ENCODE assay signal across 12 mouse cellular contexts in genomic region chr6:85518091-85518693, GRCm38 (mm10). TPM values are rescaled to one million over a fixed set of nuclear protein-coding genes. Genes with fewer than 3 reads are reported as not detected.
DNase-seq lines count a peak whose midpoint lies in the region; ATAC-seq and TF ChIP-seq lines count a peak whose summit lies in the region.
"Had no signal": no experiment of that assay in that cellular context is flagged by ENCODE, and none has a peak within 500 bp of the region (broad histone marks: within the 10 kb centered on the region; RNA-seq: fewer than 3 reads in every experiment).

No protein-coding gene starts in this region.

- no peak overlapping the region for H3K9ac ChIP-seq in neural tube, embryonic 11.5 days (ENCODE audit: low read length)
- no peak overlapping the region; the same call in 1 of the 2 replicates for H3K9ac ChIP-seq in hindbrain, embryonic 14.5 days
- peak overlapping the region; percentile 32 for H3K9ac ChIP-seq in midbrain, embryonic 14.5 days (replicated peaks; ENCODE audit: low read length)
- no peak overlapping the region for H3K9ac ChIP-seq in lung, postnatal 0 days (replicated peaks; ENCODE audit: low read depth)
- H3K9ac ChIP-seq: embryonic facial prominence, embryonic 15.5 days; heart, embryonic 13.5 days; liver, embryonic 15.5 days had no signal

- DNase-seq in neural tube, embryonic 11.5 days (ENCODE audit: low spot score), result peak; percentile 27
- DNase-seq in neural tube, embryonic 10.5 days (ENCODE audit: extremely low spot score, low spot score), result no peak
- DNase-seq in hindbrain, embryonic 14.5 days (ENCODE audit: low spot score), result peak; percentile 55
- peak; percentile 81 for DNase-seq in midbrain, embryonic 14.5 days
- no peak for DNase-seq in gastrocnemius, postnatal 36 days
- DNase-seq in lung, postnatal 0 days (ENCODE audit: low spot score), result no peak
- no peak for DNase-seq in lung, postnatal 4 days
- no peak for DNase-seq in urinary bladder, postnatal 10 days (ENCODE audit: low spot score)
- DNase-seq: adrenal gland, postnatal 25 days had no signal

- intact Hi-C loops in gastrocnemius, postnatal 36 days (cut with DNase I), result no loop called here

- no peak for ATAC-seq in neural tube, embryonic 11.5 days (ENCODE audit: insufficient read depth, low FRiP score, low TSS enrichment)
- ATAC-seq in hindbrain, embryonic 14.5 days (ENCODE audit: low FRiP score), result peak; percentile 61; the same call in 1 of the 2 replicates
- ATAC-seq in midbrain, embryonic 14.5 days (ENCODE audit: low FRiP score, low TSS enrichment), result no peak; the same call in 1 of the 2 replicates
- no peak for ATAC-seq in lung, postnatal 0 days

- H3K4me2 ChIP-seq in neural tube, embryonic 11.5 days (ENCODE audit: low read depth), result no peak overlapping the region
- H3K4me2 ChIP-seq in hindbrain, embryonic 14.5 days (replicated peaks), result peak overlapping the region; percentile 18; the same call in 1 of the 2 replicates
- peak overlapping the region; percentile 31 for H3K4me2 ChIP-seq in midbrain, embryonic 14.5 days (ENCODE audit: low read length)
- no peak overlapping the region for H3K4me2 ChIP-seq in lung, postnatal 0 days (replicated peaks; ENCODE audit: low read depth, low read length)
- H3K4me2 ChIP-seq: embryonic facial prominence, embryonic 15.5 days; heart, embryonic 13.5 days; liver, embryonic 15.5 days had no signal

- no peaks in the 10 kb centered on the region for H3K9me3 ChIP-seq in neural tube, embryonic 11.5 days (ENCODE audit: control insufficient read depth, low read length)
- no peaks in the 10 kb centered on the region for H3K9me3 ChIP-seq in hindbrain, embryonic 14.5 days (ENCODE audit: control insufficient read depth, low read length)
- H3K9me3 ChIP-seq in midbrain, embryonic 14.5 days (ENCODE audit: control insufficient read depth, low read length), result no peaks in the 10 kb centered on the region
- H3K9me3 ChIP-seq in lung, postnatal 0 days (ENCODE audit: low read length), result no peaks in the 10 kb centered on the region
- H3K9me3 ChIP-seq: embryonic facial prominence, embryonic 15.5 days; heart, embryonic 13.5 days; liver, embryonic 15.5 days had no signal

- no peak overlapping the region for H3K27ac ChIP-seq in neural tube, embryonic 11.5 days (ENCODE audit: low read depth, low read length)
- peak overlapping the region; percentile 62 for H3K27ac ChIP-seq in hindbrain, embryonic 14.5 days
- H3K27ac ChIP-seq in midbrain, embryonic 14.5 days (replicated peaks; ENCODE audit: low read depth, low read length), result peak overlapping the region; percentile 72
- no peak overlapping the region for H3K27ac ChIP-seq in lung, postnatal 0 days (ENCODE audit: low read length)
- H3K27ac ChIP-seq: embryonic facial prominence, embryonic 15.5 days; heart, embryonic 13.5 days; liver, embryonic 15.5 days had no signal

- H3K4me1 ChIP-seq in neural tube, embryonic 11.5 days (ENCODE audit: control insufficient read depth, insufficient read depth, low read length), result 0 out of 2 replicates have a peak, but pooled peaks cover 3% of the 10 kb centered on the region
- H3K4me1 ChIP-seq in hindbrain, embryonic 14.5 days (replicated peaks; ENCODE audit: control insufficient read depth, insufficient read depth, low read length), result peaks cover 4% of the 10 kb centered on the region
- H3K4me1 ChIP-seq in midbrain, embryonic 14.5 days (ENCODE audit: control insufficient read depth, insufficient read depth, low read length), result peaks cover 11% of the 10 kb centered on the region
- no peaks in the 10 kb centered on the region for H3K4me1 ChIP-seq in lung, postnatal 0 days (ENCODE audit: insufficient read depth, low read depth, low read length)

- WGBS in neural tube, embryonic 11.5 days, result 48% methylated on average over 5 of the region's 5 CpGs
- 26% methylated on average over 5 of the region's 5 CpGs for WGBS in hindbrain, embryonic 14.5 days
- WGBS in midbrain, embryonic 14.5 days, result 23% methylated on average over 5 of the region's 5 CpGs
- WGBS in lung, postnatal 0 days, result 36% methylated on average over 5 of the region's 5 CpGs

- no peak overlapping the region for H3K4me3 ChIP-seq in neural tube, embryonic 11.5 days (ENCODE audit: low read depth, low read length)
- H3K4me3 ChIP-seq in hindbrain, embryonic 14.5 days (replicated peaks; ENCODE audit: low read length), result no peak overlapping the region
- H3K4me3 ChIP-seq in midbrain, embryonic 14.5 days (replicated peaks; ENCODE audit: low read depth, low read length), result no peak overlapping the region
- no peak overlapping the region for H3K4me3 ChIP-seq in lung, postnatal 0 days (ENCODE audit: low read depth, low read length)
- H3K4me3 ChIP-seq: embryonic facial prominence, embryonic 15.5 days; heart, embryonic 13.5 days; liver, embryonic 15.5 days had no signal

- TF ChIP-seq EP300 in lung, postnatal 0 days (IDR thresholded peaks at IDR 0.05), result no peak

- TF ChIP-seq CTCF in lung, postnatal 0 days (IDR thresholded peaks at IDR 0.05), result no peak

- no peaks in the 10 kb centered on the region for H3K36me3 ChIP-seq in neural tube, embryonic 11.5 days (ENCODE audit: control insufficient read depth, insufficient read depth, low read length)
- H3K36me3 ChIP-seq in hindbrain, embryonic 14.5 days (replicated peaks; ENCODE audit: control insufficient read depth, insufficient read depth), result no peaks in the 10 kb centered on the region
- H3K36me3 ChIP-seq in midbrain, embryonic 14.5 days (ENCODE audit: control insufficient read depth, insufficient read depth, low read length), result no peaks in the 10 kb centered on the region
- no peaks in the 10 kb centered on the region for H3K36me3 ChIP-seq in lung, postnatal 0 days (ENCODE audit: insufficient read depth, low read length)
- H3K36me3 ChIP-seq: embryonic facial prominence, embryonic 15.5 days; heart, embryonic 13.5 days; liver, embryonic 15.5 days had no signal

- peaks cover 24% of the 10 kb centered on the region for H3K27me3 ChIP-seq in neural tube, embryonic 11.5 days (ENCODE audit: control insufficient read depth, insufficient read depth, low read length)
- peaks cover 31% of the 10 kb centered on the region for H3K27me3 ChIP-seq in hindbrain, embryonic 14.5 days (ENCODE audit: control insufficient read depth, insufficient read depth, low read length)
- peaks cover 29% of the 10 kb centered on the region for H3K27me3 ChIP-seq in midbrain, embryonic 14.5 days (ENCODE audit: control insufficient read depth, insufficient read depth, low read length)
- H3K27me3 ChIP-seq in lung, postnatal 0 days (replicated peaks; ENCODE audit: insufficient read depth, low read length), result peaks cover 8% of the 10 kb centered on the region

RNA-seq across cellular contexts. Expression of gene Egr4, which starts 4.8 kb away (rescaled TPM):
- polyA plus RNA-seq in neural tube, embryonic 11.5 days (2014; fragmentation: Nextera tagmentation; extraction: Ambion mirVana), result not detected in 2 replicates
- 0.08 and 0.18 TPM in 2 replicates for polyA plus RNA-seq in hindbrain, embryonic 14.5 days (2014; fragmentation: Nextera tagmentation; extraction: Ambion mirVana)
- not detected in 2 replicates for polyA plus RNA-seq in midbrain, embryonic 14.5 days (2014; fragmentation: Nextera tagmentation; extraction: Ambion mirVana)
- not detected for total RNA-seq in gastrocnemius, postnatal 36 days (2021)
- polyA plus RNA-seq in lung, postnatal 0 days (2015; fragmentation: Nextera tagmentation; extraction: Ambion mirVana), result not detected in 2 replicates
- total RNA-seq: adrenal gland, postnatal 25 days had no signal
- polyA plus RNA-seq: embryonic facial prominence, embryonic 15.5 days; heart, embryonic 13.5 days; liver, embryonic 15.5 days had no signal

RNA-seq across cellular contexts. Expression of gene Fbxo41, which starts 15.4 kb away (rescaled TPM):
- 0.78 and 1.1 TPM in 2 replicates for polyA plus RNA-seq in neural tube, embryonic 11.5 days (2014; fragmentation: Nextera tagmentation; extraction: Ambion mirVana)
- 10.3 and 12.7 TPM in 2 replicates for polyA plus RNA-seq in hindbrain, embryonic 14.5 days (2014; fragmentation: Nextera tagmentation; extraction: Ambion mirVana)
- polyA plus RNA-seq in midbrain, embryonic 14.5 days (2014; fragmentation: Nextera tagmentation; extraction: Ambion mirVana), result 10.1 and 11.4 TPM in 2 replicates
- under 1 TPM in 1 of 2 experiments, not detected in 1; 0.03 TPM for total RNA-seq in gastrocnemius, postnatal 36 days (2021)
- polyA plus RNA-seq in lung, postnatal 0 days (2015; fragmentation: Nextera tagmentation; extraction: Ambion mirVana), result 0.02 TPM in 1 of 2 replicates, not detected in the other
- polyA plus RNA-seq: liver, embryonic 15.5 days had no signal

Comparison
In these comparisons a context has a peak if more than half of its experiments do, and no peak if none do; other contexts are left out.
1. DNase-seq: peak in neural tube, embryonic 11.5 days (single experiment), hindbrain, embryonic 14.5 days (single experiment) and midbrain, embryonic 14.5 days (single experiment); none in neural tube, embryonic 10.5 days (single experiment), gastrocnemius, postnatal 36 days (0 of 2), lung, postnatal 0 days (single experiment), lung, postnatal 4 days (0 of 2) and urinary bladder, postnatal 10 days (single experiment).
2. H3K27ac ChIP-seq: peak in hindbrain, embryonic 14.5 days (single experiment) and midbrain, embryonic 14.5 days (single experiment); none in neural tube, embryonic 11.5 days (single experiment) and lung, postnatal 0 days (single experiment).
3. H3K4me2 ChIP-seq: peak in hindbrain, embryonic 14.5 days (single experiment) and midbrain, embryonic 14.5 days (single experiment); none in neural tube, embryonic 11.5 days (single experiment) and lung, postnatal 0 days (single experiment).